Mouse (Mus musculus): Measurements from ENCODE around the gene Ankrd26.

- TF ChIP-seq CTCF (IDR thresholded peaks at IDR 0.05; ENCODE audit: insufficient read depth, low read length) (no peak), POLR2A (IDR thresholded peaks at IDR 0.05; ENCODE audit: borderline replicate concordance, extremely low read depth, low read depth, low read length) (no peak)
These were observed 83.9 kb downstream of the Ankrd26 start for GRCm38 (mm10) chr6:118477875-118478785.
